Mouse (Mus musculus) olfactory bulb, adult 2 months (tissue): ENCODE results near the gene Gsap.

Source experiments
- CTCF ChIP-seq: fragments of 200-500 bp; IDR thresholded peaks from 2 replicates; pipeline ENCODE4 v1.5.1; 2012; ENCODE audit warnings: low read depth, mild to moderate bottlenecking, low read length, moderate library complexity; ENCODE audit not compliant: insufficient read depth
- POLR2A ChIP-seq: fragments of 200-500 bp; IDR thresholded peaks from 2 replicates; pipeline ENCODE4 v1.6.1; 2012; ENCODE audit warnings: mild to moderate bottlenecking, low read depth, low read length, moderate library complexity; ENCODE audit not compliant: insufficient read depth

DNA sequence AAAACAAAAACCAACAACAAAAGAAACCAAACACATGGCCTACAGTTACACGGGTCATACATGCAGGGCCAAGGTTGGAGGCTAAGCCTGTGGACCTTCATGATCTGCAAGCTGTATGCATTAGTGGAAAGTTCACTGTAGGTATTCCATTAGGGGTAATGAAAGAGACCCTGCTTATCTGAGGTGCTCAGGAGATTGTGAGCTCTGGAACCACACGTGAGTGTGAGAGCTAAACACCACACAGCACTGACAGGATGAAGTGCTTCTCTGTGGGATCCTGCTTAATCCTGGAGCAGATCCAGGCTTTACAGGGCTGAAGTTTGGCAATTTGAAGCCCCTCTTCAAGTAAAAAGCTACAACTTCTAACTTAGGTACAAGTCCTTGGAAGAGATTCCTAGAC lies 134.1 kb downstream of the Gsap start:
- TF ChIP-seq CTCF (no peak), POLR2A (no peak)
